Mouse (Mus musculus) 416B (cell line): ENCODE results near the gene Sema4c.

Experiments used
- DNase-seq: peaks from one replicate; pipeline ENCODE4 v3.0.0; 2011; ENCODE audit warnings: low read depth

Gene Sema4c

GRCm38 (mm10) chr1:36579974-36580383, 21.8 kb upstream of the Sema4c start:
- no peak for DNase-seq

- no peak for DNase-seq
These were observed 19.0 kb upstream of the Sema4c start for GRCm38 (mm10) chr1:36576991-36577675.

- no peak for DNase-seq
These were observed 17.2 kb upstream of the Sema4c start for GRCm38 (mm10) chr1:36575347-36575746.

- DNase-seq = no peak
These were observed 16.2 kb upstream of the Sema4c start for GRCm38 (mm10) chr1:36574196-36574955.

GRCm38 (mm10) chr1:36573524-36573923, 15.4 kb upstream of the Sema4c start:
- no peak for DNase-seq

GRCm38 (mm10) chr1:36572709-36573108, 14.6 kb upstream of the Sema4c start:
- DNase-seq = no peak

GRCm38 (mm10) chr1:36572140-36572700, 14.1 kb upstream of the Sema4c start:
- DNase-seq = no peak

GRCm38 (mm10) chr1:36571627-36572026, 13.5 kb upstream of the Sema4c start:
- peak; percentile 80 for DNase-seq

GRCm38 (mm10) chr1:36570320-36570719, 12.2 kb upstream of the Sema4c start:
- DNase-seq = no peak

- DNase-seq = no peak
These were observed 11.6 kb upstream of the Sema4c start for GRCm38 (mm10) chr1:36569694-36570276.

GRCm38 (mm10) chr1:36568776-36569175, 10.6 kb upstream of the Sema4c start:
- DNase-seq = peak; percentile 30

GRCm38 (mm10) chr1:36567818-36568603, 9.9 kb upstream of the Sema4c start:
- DNase-seq = no peak

- peak; percentile 82 for DNase-seq
These were observed 8.3 kb upstream of the Sema4c start for GRCm38 (mm10) chr1:36566425-36566824.

- DNase-seq = peak; percentile 63
These were observed 6.0 kb upstream of the Sema4c start for GRCm38 (mm10) chr1:36564101-36564500.

GRCm38 (mm10) chr1:36563632-36564031, 5.5 kb upstream of the Sema4c start:
- no peak for DNase-seq

GRCm38 (mm10) chr1:36563197-36563596, 5.0 kb upstream of the Sema4c start:
- peak; percentile 51 for DNase-seq

GRCm38 (mm10) chr1:36562388-36562787, 4.2 kb upstream of the Sema4c start:
- DNase-seq = no peak

- no peak for DNase-seq
These were observed 2.8 kb upstream of the Sema4c start for GRCm38 (mm10) chr1:36560903-36561302.

GRCm38 (mm10) chr1:36559888-36560287, 1.7 kb upstream of the Sema4c start:
- no peak for DNase-seq

- no peak for DNase-seq
These were observed 1.1 kb upstream of the Sema4c start for GRCm38 (mm10) chr1:36559256-36559655.

GRCm38 (mm10) chr1:36557457-36558011, 615 bp downstream of the Sema4c start:
- peak; percentile 52 for DNase-seq
